Mouse (Mus musculus): Measurements from ENCODE around the gene Nt5c3b.

DNA sequence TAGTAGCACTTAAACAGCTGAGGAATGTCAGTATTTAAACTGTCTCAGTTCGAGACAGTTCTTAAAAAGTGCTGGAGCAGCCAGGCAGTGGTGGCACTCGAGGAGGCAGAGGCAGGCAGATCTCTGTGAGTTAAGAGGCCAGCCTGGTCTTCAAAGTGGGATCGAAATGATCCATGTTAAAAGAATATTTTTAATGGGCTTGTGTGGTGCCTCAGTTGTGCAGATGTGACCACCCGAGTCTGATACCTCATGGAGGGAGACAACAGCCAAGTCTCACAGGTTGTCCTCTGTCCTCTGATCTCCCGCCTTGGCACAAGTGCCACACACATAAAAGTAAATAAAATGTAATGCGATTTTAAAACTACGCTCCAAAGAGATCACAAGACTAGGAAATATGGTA is 43.1 kb downstream of the Nt5c3b start:
- TF ChIP-seq CTCF (IDR thresholded peaks at IDR 0.05; ENCODE audit: low read depth) = no peak
- TF ChIP-seq EP300 (optimal IDR thresholded peaks at IDR 0.05) = no peak
